Mouse (Mus musculus) embryonic fibroblast, embryonic 13.5 days (primary cell): ENCODE data around the gene Fhdc1. TPM values are rescaled to one million over a fixed set of nuclear protein-coding genes. Genes with fewer than 3 reads are reported as not detected.

ENCODE experiments used
- H3K27ac ChIP-seq: 2 replicates; pipeline ENCODE4 v1.5.1; 2012; ENCODE audit warnings: low read length, control low read depth, inconsistent platforms; ENCODE audit not compliant: insufficient read depth
- H3K4me1 ChIP-seq: 2 replicates; pipeline ENCODE4 v1.6.1; 2011; ENCODE audit warnings: low read length; ENCODE audit not compliant: control insufficient read depth, insufficient read depth
- H3K4me3 ChIP-seq: 2 replicates; pipeline ENCODE4 v1.5.1; 2011; ENCODE audit warnings: mild to moderate bottlenecking, control low read depth, low read length; ENCODE audit not compliant: insufficient read depth
- CTCF ChIP-seq: IDR thresholded peaks from 2 replicates; pipeline ENCODE4 v1.5.1; 2011; ENCODE audit warnings: mild to moderate bottlenecking, control low read depth, low read length, moderate library complexity, borderline replicate concordance; ENCODE audit not compliant: insufficient read depth
- POLR2A ChIP-seq: IDR thresholded peaks from 2 replicates; pipeline ENCODE4 v1.6.1; 2011; ENCODE audit warnings: low read depth, mild to moderate bottlenecking, control low read depth, low read length, moderate library complexity
- polyA plus RNA-seq: library from polyadenylated mRNA; stranded (reverse); fragments of >200 nt; gene quantifications from 2 replicates; pipeline ENCODE4 v1.2.4, GENCODE M21; 2011; ENCODE audit warnings: low read depth; ENCODE audit not compliant: missing spikeins, insufficient read length

The Fhdc1 gene
- polyA plus RNA-seq, 1 experiment, result 9.7 TPM

DNA sequence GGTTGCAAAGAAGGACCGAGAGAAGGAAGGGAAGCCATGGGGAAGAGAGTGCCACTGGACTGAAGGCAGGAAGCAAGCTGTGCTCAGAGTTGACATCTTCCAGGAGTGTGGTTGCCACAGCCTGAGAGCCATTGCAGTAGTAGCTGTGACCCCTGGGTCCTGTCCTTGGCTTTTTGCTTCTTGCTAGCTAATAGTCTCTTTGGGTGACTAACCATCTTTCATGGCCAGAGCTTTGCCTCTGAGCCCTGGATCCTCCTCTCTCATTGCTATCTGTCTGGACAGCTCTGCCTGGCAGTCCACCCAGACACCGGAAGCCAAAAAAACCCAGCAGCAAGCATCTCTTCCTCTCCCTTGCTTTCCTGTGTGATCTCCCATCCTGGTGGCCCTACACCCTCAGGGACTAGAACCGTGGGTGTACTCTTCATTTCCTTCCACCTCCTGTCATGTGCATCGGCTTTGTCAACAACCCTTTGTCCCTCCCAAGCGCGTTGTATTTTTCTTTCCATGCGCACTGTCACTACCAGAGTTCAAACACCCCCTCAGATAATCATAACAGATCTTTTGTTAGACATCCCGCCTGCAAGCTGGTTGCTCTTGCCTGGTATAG is 85.3 kb downstream of the Fhdc1 start:
- Histone ChIP-seq H3K4me3 (no peak overlapping the region), H3K4me1 (no peaks in the 10 kb centered on the region), H3K27ac (no peak overlapping the region)
- no peak for TF ChIP-seq CTCF
- TF ChIP-seq POLR2A, result no peak

Other genes starting within 250 kb of the Fhdc1 start
- 17.5 and 20.6 TPM in 2 replicates for gene Trim2, start 173.6 kb downstream of the Fhdc1 start, polyA plus RNA-seq
- gene Arfip1, start 102.2 kb upstream of the Fhdc1 start, polyA plus RNA-seq, result 91.8 and 97.4 TPM in 2 replicates
- not detected in 2 replicates for gene Tigd4, start 113.1 kb upstream of the Fhdc1 start, polyA plus RNA-seq
- 3.3 and 6.7 TPM in 2 replicates for gene Tmem154, start 185.8 kb upstream of the Fhdc1 start, polyA plus RNA-seq